Mouse (Mus musculus): Measurements from ENCODE around the gene Cab39l.

GRCm38 (mm10) chr14:59470781-59471180 lies 30.0 kb downstream of the Cab39l start:
- no peak for TF ChIP-seq CTCF (IDR thresholded peaks at IDR 0.05; ENCODE audit: borderline replicate concordance, extremely low read depth, insufficient read depth, insufficient read length)
- TF ChIP-seq POLR2A (IDR thresholded peaks at IDR 0.05; ENCODE audit: borderline replicate concordance, extremely low read depth, insufficient read depth, insufficient read length, poor library complexity, severe bottlenecking), result no peak
